Mouse (Mus musculus) stomach, postnatal 0 days (tissue): ENCODE results near the gene Cfap126. TPM values are rescaled to one million over a fixed set of nuclear protein-coding genes. Genes with fewer than 3 reads are reported as not detected.
A peak's percentile ranks its signal among the peaks of the same experiment; 100 is the strongest.

Experiments
- ATAC-seq: fragments of 200-750 bp; cut with Nextera tagmentation; 2 replicates; pipeline ENCODE4 v1.8.0; 2017; ENCODE audit not compliant: low FRiP score, low TSS enrichment
- DNase-seq: peaks from one replicate; pipeline ENCODE4 v3.0.0-alpha.2; 2016; ENCODE audit warnings: low spot score
- H3K27ac ChIP-seq: fragments of 300-500 bp; sonication (generic); replicated peaks from 2 replicates; pipeline ENCODE4 v1.5.1; 2014; ENCODE audit warnings: mild to moderate bottlenecking, control low read depth
- H3K27me3 ChIP-seq: fragments of 300-500 bp; sonication (generic); 2 replicates; pipeline ENCODE4 v1.6.1; 2014; ENCODE audit warnings: low read length; ENCODE audit not compliant: control insufficient read depth, insufficient read depth
- H3K36me3 ChIP-seq: fragments of 300-500 bp; sonication (generic); 2 replicates; pipeline ENCODE4 v1.6.1; 2014; ENCODE audit warnings: low read length, mixed read lengths; ENCODE audit not compliant: control insufficient read depth, insufficient read depth
- H3K4me1 ChIP-seq: fragments of 300-500 bp; sonication (generic); replicated peaks from 2 replicates; pipeline ENCODE4 v1.6.1; 2014; ENCODE audit warnings: antibody characterized with exemption; ENCODE audit not compliant: control insufficient read depth, insufficient read depth
- H3K4me2 ChIP-seq: fragments of 300-500 bp; sonication (generic); replicated peaks from 2 replicates; pipeline ENCODE4 v1.6.1; 2014; ENCODE audit warnings: low read depth, mild to moderate bottlenecking, control low read depth, moderate library complexity
- H3K4me3 ChIP-seq: fragments of 300-500 bp; sonication (generic); 2 replicates; pipeline ENCODE4 v1.5.1; 2014; ENCODE audit warnings: low read depth, low read length, control low read depth
- H3K9ac ChIP-seq: fragments of 300-500 bp; sonication (generic); 2 replicates; pipeline ENCODE4 v1.6.1; 2014; ENCODE audit warnings: mild to moderate bottlenecking, low read length, control low read depth, mixed read lengths
- H3K9me3 ChIP-seq: fragments of 300-500 bp; sonication (generic); 2 replicates; pipeline ENCODE4 v1.6.1; 2016; ENCODE audit warnings: low read length; ENCODE audit not compliant: control insufficient read depth
- CTCF ChIP-seq: IDR thresholded peaks from 2 replicates; pipeline ENCODE4 v1.5.1; 2016; ENCODE audit warnings: antibody characterized with exemption, low read depth, mild to moderate bottlenecking, moderate library complexity
- EP300 ChIP-seq: optimal IDR thresholded peaks from 2 replicates; pipeline ENCODE3; 2016; ENCODE audit warnings: antibody characterized with exemption
- WGBS: fragments of 180-500 bp; shearing (Covaris S2); extraction: QIAGEN DNeasy Blood & Tissue Kit; methylation state at CpG from one replicate; pipeline ENCODE4 v1.1.7; 2014; 5-methylcytosine and 5-hydroxymethylcytosine counted together
- polyA plus RNA-seq: library from polyadenylated mRNA; unstranded; fragments of >200 nt; fragmentation: Nextera tagmentation; extraction: Ambion mirVana; gene quantifications from 2 replicates; pipeline ENCODE4 v1.2.1, GENCODE M21; 2015

The Cfap126 gene
- polyA plus RNA-seq, 1 experiment from 2014 or later = 3.7 TPM

- peak overlapping the region; percentile 66 for H3K4me2 ChIP-seq
- ATAC-seq = peak; percentile 91
- peak overlapping the region; percentile 62 for H3K9ac ChIP-seq
- peak; percentile 93 for DNase-seq
- no peaks in the 10 kb centered on the region for H3K36me3 ChIP-seq
- TF ChIP-seq EP300 = peak; percentile 75
- TF ChIP-seq CTCF = peak; percentile 99
- H3K4me1 ChIP-seq = 0 out of 2 replicates have a peak, but pooled peaks cover 5% of the 10 kb centered on the region
- peak overlapping the region; percentile 89 for H3K27ac ChIP-seq
- H3K9me3 ChIP-seq = no peaks in the 10 kb centered on the region
- H3K27me3 ChIP-seq = no peaks in the 10 kb centered on the region
- WGBS = under 1% methylated on average over 38 of the region's 38 CpGs
- H3K4me3 ChIP-seq = peak overlapping the region; percentile 66
Measured at GRCm38 (mm10) chr1:171111020-171111780, 2.5 kb upstream of the Cfap126 start.

- Histone ChIP-seq H3K4me1 (0 out of 2 replicates have a peak, but pooled peaks cover 5% of the 10 kb centered on the region), H3K36me3 (no peaks in the 10 kb centered on the region), H3K9ac (peak overlapping the region; percentile 62), H3K4me2 (peak overlapping the region; percentile 66), H3K27me3 (no peaks in the 10 kb centered on the region), H3K27ac (peak overlapping the region; percentile 89), H3K9me3 (no peaks in the 10 kb centered on the region), H3K4me3 (peak overlapping the region; percentile 66)
- ATAC-seq (no peak), DNase-seq (peak; percentile 57)
- TF ChIP-seq EP300 (no peak), CTCF (no peak)
- WGBS = 2% methylated on average over 15 of the region's 15 CpGs
Measured at GRCm38 (mm10) chr1:171111781-171112575, 1.7 kb upstream of the Cfap126 start.

DNA sequence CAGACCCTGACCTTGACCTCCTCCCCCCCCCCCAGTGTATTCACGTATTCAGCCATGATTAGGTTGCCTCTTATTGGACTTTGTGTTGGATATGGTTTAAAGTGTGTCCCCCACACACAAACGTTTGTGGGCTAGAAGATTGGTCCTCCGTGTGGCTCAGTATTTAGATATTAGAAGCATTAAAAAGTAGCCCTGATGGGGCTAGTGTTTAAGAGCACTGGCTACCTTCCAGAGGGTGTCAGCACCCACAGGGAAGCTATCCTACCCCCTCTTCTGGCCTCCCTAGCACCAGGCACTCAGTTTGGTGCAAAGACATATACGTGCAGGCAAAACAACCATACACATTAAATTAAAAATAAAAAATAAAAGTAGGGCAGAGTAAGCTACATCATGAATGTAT, 732 bp upstream of the Cfap126 start:
- TF ChIP-seq EP300 (no peak), CTCF (no peak)
- peak overlapping the region; percentile 65; the same call in 1 of the 2 replicates for H3K4me2 ChIP-seq

DNA sequence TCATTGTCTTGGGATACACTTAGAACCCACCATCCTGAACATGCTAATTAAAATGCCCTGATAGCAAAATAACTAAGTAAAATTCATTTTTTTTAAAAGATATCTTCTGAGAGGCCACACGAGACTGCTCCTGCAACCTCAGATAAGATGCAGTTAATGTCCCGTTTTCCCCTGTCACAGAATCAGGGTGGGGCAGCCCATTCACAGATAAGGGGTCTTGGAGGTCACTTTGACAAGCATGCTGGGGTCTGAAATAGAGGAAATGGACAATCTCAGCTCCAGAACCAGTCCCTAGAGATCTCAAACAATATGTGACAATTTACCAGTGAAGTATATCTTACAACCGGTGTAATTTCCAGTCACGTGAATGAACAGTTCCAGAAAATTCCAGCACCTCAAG, 2.6 kb downstream of the Cfap126 start:
- H3K27ac ChIP-seq = no peak overlapping the region
- no peaks in the 10 kb centered on the region for H3K9me3 ChIP-seq
- no peaks in the 10 kb centered on the region for H3K36me3 ChIP-seq
- H3K4me1 ChIP-seq = 0 out of 2 replicates have a peak, but pooled peaks cover 2% of the 10 kb centered on the region
- 56% methylated on average over 4 of the region's 4 CpGs for WGBS
- ATAC-seq (no peak), DNase-seq (no peak)
- no peak overlapping the region for H3K4me2 ChIP-seq
- no peaks in the 10 kb centered on the region for H3K27me3 ChIP-seq
- TF ChIP-seq EP300 = no peak
- no peak for TF ChIP-seq CTCF
- no peak overlapping the region for H3K4me3 ChIP-seq
- no peak overlapping the region for H3K9ac ChIP-seq

More for the DNA sequence above, 732 bp upstream of the Cfap126 start:
- Histone ChIP-seq H3K4me3 (no peak overlapping the region), H3K9ac (no peak overlapping the region), H3K27me3 (no peaks in the 10 kb centered on the region), H3K27ac (no peak overlapping the region), H3K4me1 (0 out of 2 replicates have a peak, but pooled peaks cover 5% of the 10 kb centered on the region), H3K9me3 (no peaks in the 10 kb centered on the region), H3K36me3 (no peaks in the 10 kb centered on the region)
- WGBS = 69% methylated on average over 4 of the region's 4 CpGs
- DNase-seq (no peak), ATAC-seq (no peak)

DNA sequence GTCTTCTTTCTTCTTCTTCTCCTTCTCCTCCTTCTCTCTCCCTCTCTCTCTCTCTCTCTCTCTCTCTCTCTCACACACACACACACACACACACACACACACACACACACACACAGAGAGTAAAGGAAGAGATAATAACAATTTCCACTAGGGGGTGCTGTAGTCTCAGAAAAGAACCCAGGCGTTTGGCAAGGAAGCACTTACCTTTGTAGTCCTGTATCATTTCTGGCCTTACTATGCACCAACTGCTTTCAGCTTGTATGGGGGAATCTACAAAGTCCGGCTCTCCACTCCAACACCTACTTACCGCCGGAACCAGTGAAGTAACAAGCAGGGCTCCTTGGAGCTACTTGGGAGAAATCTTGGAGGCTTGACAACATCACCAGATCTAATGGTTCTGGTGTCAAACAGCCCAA, 4.6 kb downstream of the Cfap126 start:
- no peak overlapping the region for H3K27ac ChIP-seq
- TF ChIP-seq CTCF (peak; percentile 80), EP300 (no peak)
- peak; percentile 55 for DNase-seq
- no peaks in the 10 kb centered on the region for H3K36me3 ChIP-seq
- H3K9me3 ChIP-seq = no peaks in the 10 kb centered on the region
- H3K4me2 ChIP-seq = no peak overlapping the region
- WGBS = 5% methylated on average over 4 of the region's 4 CpGs
- peak; percentile 31 for ATAC-seq
- H3K27me3 ChIP-seq = no peaks in the 10 kb centered on the region
- H3K4me3 ChIP-seq = no peak overlapping the region
- no peak overlapping the region for H3K9ac ChIP-seq
- 0 out of 2 replicates have a peak, but pooled peaks cover 2% of the 10 kb centered on the region for H3K4me1 ChIP-seq

GRCm38 (mm10) chr1:171118996-171119395, 5.3 kb downstream of the Cfap126 start:
- Histone ChIP-seq H3K4me2 (no peak overlapping the region), H3K27me3 (no peaks in the 10 kb centered on the region), H3K4me3 (no peak overlapping the region), H3K4me1 (no peaks in the 10 kb centered on the region), H3K9ac (no peak overlapping the region), H3K9me3 (no peaks in the 10 kb centered on the region), H3K36me3 (no peaks in the 10 kb centered on the region), H3K27ac (no peak overlapping the region)
- DNase-seq (no peak), ATAC-seq (no peak)
- TF ChIP-seq EP300 = no peak
- no peak for TF ChIP-seq CTCF
- 84% methylated on average over 5 of the region's 5 CpGs for WGBS
